Mouse (Mus musculus): ENCODE measurements around the gene Slc7a11.

GRCm38 (mm10) chr3:50442341-50443292 lies 797 bp downstream of the Slc7a11 start:
- no peak for TF ChIP-seq CTCF (IDR thresholded peaks at IDR 0.05; ENCODE audit: low read depth)
- TF ChIP-seq EP300 (IDR thresholded peaks at IDR 0.05; ENCODE audit: low read depth) = no peak

Measured in heart, postnatal 0 days (tissue).